Mouse (Mus musculus) myocyte (in vitro differentiated cells): Measurements from ENCODE around the gene Pcdh9. TPM values are rescaled to one million over a fixed set of nuclear protein-coding genes. Genes with fewer than 3 reads are reported as not detected.

Experiments
- H3K27me3 ChIP-seq: one replicate; pipeline ENCODE4 v1.6.1; 2011; ENCODE audit not compliant: control insufficient read depth, insufficient read depth, insufficient read length
- H3K36me3 ChIP-seq: one replicate; pipeline ENCODE4 v1.6.1; 2011; ENCODE audit not compliant: control insufficient read depth, insufficient read depth
- H3K4me2 ChIP-seq: one replicate; pipeline ENCODE4 v1.6.1; 2011; ENCODE audit warnings: low read depth, control low read depth
- H3K4me3 ChIP-seq: one replicate; pipeline ENCODE4 v1.5.1; 2011; ENCODE audit warnings: mild to moderate bottlenecking, control low read depth, moderate library complexity
- H3K79me2 ChIP-seq: one replicate; pipeline ENCODE4 v1.6.1; 2011; ENCODE audit not compliant: control insufficient read depth, insufficient read depth
- H3ac ChIP-seq: one replicate; pipeline ENCODE4 v1.6.1; 2011; ENCODE audit not compliant: control insufficient read depth, insufficient read length
- CEBPB ChIP-seq: IDR thresholded peaks from 2 replicates; pipeline ENCODE4 v1.6.1; 2011; ENCODE audit warnings: mild to moderate bottlenecking, moderate library complexity; ENCODE audit not compliant: poor library complexity, insufficient read depth, severe bottlenecking
- E2F4 ChIP-seq: IDR thresholded peaks from one replicate; pipeline ENCODE4 v1.6.1; 2011; ENCODE audit warnings: mild to moderate bottlenecking, control low read depth, moderate library complexity; ENCODE audit not compliant: insufficient read depth
- MAX ChIP-seq: IDR thresholded peaks from one replicate; pipeline ENCODE4 v1.6.1; 2011; ENCODE audit warnings: low read depth, mild to moderate bottlenecking, control low read depth
- MYOD1 ChIP-seq, 3 experiments: IDR thresholded peaks; one replicate each; pipeline ENCODE4 v1.6.1; 2011; ENCODE audit warnings: control low read depth in 2 of 3, low read depth in 2 of 3, mild to moderate bottlenecking in 2 of 3, moderate library complexity in 1 of 3; ENCODE audit not compliant: insufficient read length in 2 of 3, control insufficient read depth in 1 of 3
- MYOG ChIP-seq, 3 experiments: IDR thresholded peaks; one replicate each; pipeline ENCODE4 v1.6.1; 2011; ENCODE audit warnings: control low read depth in 2 of 3, low read depth in 2 of 3, mild to moderate bottlenecking in 2 of 3; ENCODE audit not compliant: insufficient read length in 2 of 3, control insufficient read depth in 1 of 3, insufficient read depth in 1 of 3
- POLR2A ChIP-seq: IDR thresholded peaks from one replicate; pipeline ENCODE4 v1.6.1; 2011; ENCODE audit warnings: low read depth, mild to moderate bottlenecking, control low read depth, moderate library complexity; ENCODE audit not compliant: insufficient read length
- POLR2AphosphoS2 ChIP-seq: IDR thresholded peaks from one replicate; pipeline ENCODE4 v1.6.1; 2011; ENCODE audit warnings: low read depth, control low read depth; ENCODE audit not compliant: insufficient read length
- REST ChIP-seq: IDR thresholded peaks from one replicate; pipeline ENCODE4 v1.6.1; 2011; ENCODE audit warnings: mild to moderate bottlenecking, control low read depth, moderate library complexity; ENCODE audit not compliant: insufficient read depth, insufficient read length
- SRF ChIP-seq: IDR thresholded peaks from one replicate; pipeline ENCODE4 v1.6.1; 2011; ENCODE audit warnings: low read depth; ENCODE audit not compliant: control insufficient read depth, insufficient read length
- TCF12 ChIP-seq: IDR thresholded peaks from one replicate; pipeline ENCODE4 v1.6.1; 2011; ENCODE audit warnings: mild to moderate bottlenecking, control low read depth; ENCODE audit not compliant: poor library complexity, insufficient read depth, severe bottlenecking
- TCF3 ChIP-seq: IDR thresholded peaks from one replicate; pipeline ENCODE4 v1.6.1; 2011; ENCODE audit warnings: low read depth, control low read depth; ENCODE audit not compliant: insufficient read length
- USF1 ChIP-seq: IDR thresholded peaks from one replicate; pipeline ENCODE4 v1.6.1; 2011; ENCODE audit warnings: low read depth, mild to moderate bottlenecking, control low read depth, moderate library complexity
- polyA plus RNA-seq: library from polyadenylated mRNA; unstranded; fragments of >200 nt; fragmentation: generic; extraction: Trizol; gene quantifications from one replicate; pipeline ENCODE4 v1.2.1, GENCODE M21; 2012; ENCODE audit warnings: missing spikeins

Gene Pcdh9
- polyA plus RNA-seq, 1 experiment, result 0.02 TPM

GRCm38 (mm10) chr14:93846091-93846677 lies 44.3 kb downstream of the Pcdh9 start:
- TF ChIP-seq CEBPB (no peak), USF1 (no peak), REST (no peak), MYOG (IDR thresholded peaks at IDR 0.05; ENCODE audit: control insufficient read depth in 1 of 3, insufficient read depth in 1 of 3, insufficient read length in 2 of 3, low read depth in 2 of 3) (no peak), POLR2A (no peak), MYOD1 (IDR thresholded peaks at IDR 0.05; ENCODE audit: control insufficient read depth in 1 of 3, insufficient read length in 2 of 3, low read depth in 2 of 3) (no peak), E2F4 (no peak), SRF (no peak), TCF12 (no peak), MAX (no peak), TCF3 (no peak)
- H3ac ChIP-seq, result no peak overlapping the region
- no peaks in the 10 kb centered on the region for H3K27me3 ChIP-seq
- no peak overlapping the region for H3K4me3 ChIP-seq
- no peaks in the 10 kb centered on the region for H3K79me2 ChIP-seq
- H3K36me3 ChIP-seq, result no peaks in the 10 kb centered on the region
- no peak overlapping the region for H3K4me2 ChIP-seq

- H3K79me2 ChIP-seq, result no peaks in the 10 kb centered on the region
- no peak overlapping the region for H3K4me3 ChIP-seq
- H3K36me3 ChIP-seq, result no peaks in the 10 kb centered on the region
- no peaks in the 10 kb centered on the region for H3K27me3 ChIP-seq
- no peak overlapping the region for H3K4me2 ChIP-seq
- TF ChIP-seq REST (no peak), POLR2A (no peak), MAX (no peak), USF1 (no peak), CEBPB (no peak), E2F4 (no peak), SRF (no peak), TCF12 (no peak), MYOG (IDR thresholded peaks at IDR 0.05; ENCODE audit: control insufficient read depth in 1 of 3, insufficient read depth in 1 of 3, insufficient read length in 2 of 3, low read depth in 2 of 3) (no peak), MYOD1 (IDR thresholded peaks at IDR 0.05; ENCODE audit: control insufficient read depth in 1 of 3, insufficient read length in 2 of 3, low read depth in 2 of 3) (no peak)
- H3ac ChIP-seq, result no peak overlapping the region
These were observed 47.7 kb downstream of the Pcdh9 start for GRCm38 (mm10) chr14:93842686-93843288.

- Histone ChIP-seq H3K79me2 (no peaks in the 10 kb centered on the region), H3K4me2 (no peak overlapping the region), H3ac (no peak overlapping the region), H3K36me3 (no peaks in the 10 kb centered on the region), H3K4me3 (no peak overlapping the region), H3K27me3 (no peaks in the 10 kb centered on the region)
- no peak for TF ChIP-seq CEBPB
- no peak for TF ChIP-seq MAX
These were observed 58.0 kb downstream of the Pcdh9 start for GRCm38 (mm10) chr14:93832511-93832910.

DNA sequence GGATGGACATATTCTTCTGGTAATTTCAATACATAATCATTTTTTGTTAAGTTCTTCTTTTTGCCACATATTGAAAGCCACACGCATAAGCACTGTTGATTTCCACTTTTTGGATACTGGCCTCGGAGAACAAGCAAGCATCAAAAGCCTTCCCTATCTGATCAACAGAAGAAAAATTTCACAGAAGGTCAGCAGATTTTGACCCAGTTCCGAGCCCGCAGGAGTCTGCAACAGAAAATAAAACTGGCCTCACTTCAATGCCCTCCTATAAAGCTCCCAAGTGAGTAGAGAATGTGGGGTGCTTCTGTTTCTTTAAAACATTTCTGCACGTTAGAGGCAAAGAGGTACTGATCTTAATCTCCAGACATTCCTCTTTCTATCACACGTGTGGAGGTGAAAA lies 63.3 kb downstream of the Pcdh9 start:
- TF ChIP-seq MAX (no peak), TCF12 (no peak), E2F4 (no peak), TCF3 (no peak)
- Histone ChIP-seq H3K4me3 (no peak overlapping the region), H3K36me3 (no peaks in the 10 kb centered on the region), H3K79me2 (no peaks in the 10 kb centered on the region), H3K27me3 (no peaks in the 10 kb centered on the region), H3K4me2 (no peak overlapping the region), H3ac (no peak overlapping the region)

DNA sequence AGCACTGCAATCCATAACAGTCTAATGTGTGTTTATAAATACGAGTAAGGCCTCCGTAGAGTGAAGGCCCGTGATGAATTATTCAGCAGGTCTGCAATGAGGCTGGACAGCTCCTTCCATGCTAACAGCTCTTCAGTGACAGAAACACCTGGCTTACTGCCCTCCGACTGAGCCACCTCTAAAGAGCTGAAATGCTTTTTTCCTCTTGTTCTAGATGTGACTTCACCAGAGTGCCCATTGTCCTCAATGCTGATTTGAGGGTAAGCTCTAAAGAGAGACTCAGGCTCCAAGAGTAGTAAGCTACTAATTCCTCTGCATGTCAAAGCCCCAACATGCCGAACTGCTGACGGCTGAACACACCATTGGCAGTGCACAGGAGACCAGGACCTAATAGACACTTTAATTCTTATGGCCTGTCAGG lies 64.4 kb downstream of the Pcdh9 start:
- no peak overlapping the region for H3K4me3 ChIP-seq
- no peaks in the 10 kb centered on the region for H3K27me3 ChIP-seq
- TF ChIP-seq CEBPB, result no peak
- no peak for TF ChIP-seq SRF
- TF ChIP-seq TCF3, result no peak
- TF ChIP-seq REST, result no peak
- no peak for TF ChIP-seq TCF12
- no peak for TF ChIP-seq MYOD1 (IDR thresholded peaks at IDR 0.05; ENCODE audit: control insufficient read depth in 1 of 3, insufficient read length in 2 of 3, low read depth in 2 of 3)
- TF ChIP-seq POLR2AphosphoS2, result no peak
- TF ChIP-seq POLR2A, result no peak
- TF ChIP-seq MYOG (IDR thresholded peaks at IDR 0.05; ENCODE audit: control insufficient read depth in 1 of 3, insufficient read depth in 1 of 3, insufficient read length in 2 of 3, low read depth in 2 of 3), result no peak
- TF ChIP-seq E2F4, result no peak
- no peak for TF ChIP-seq MAX
- no peak for TF ChIP-seq USF1
- no peaks in the 10 kb centered on the region for H3K36me3 ChIP-seq
- H3K4me2 ChIP-seq, result no peak overlapping the region
- no peak overlapping the region for H3ac ChIP-seq
- H3K79me2 ChIP-seq, result no peaks in the 10 kb centered on the region
